Mouse (Mus musculus) thymus, postnatal 4 days (tissue): ENCODE measurements around the gene Pacs2.
A peak's percentile ranks its signal among the peaks of the same experiment; 100 is the strongest.

ENCODE experiments used
- DNase-seq: peaks from one replicate; pipeline ENCODE4 v3.0.0; 2021

Pacs2 gene

GRCm38 (mm10) chr12:113013604-113014558 is at the start of gene Pacs2:
Gene Pacs2, plus strand, starts transcription at chr12:113014508.
- peak; percentile 97 for DNase-seq

GRCm38 (mm10) chr12:112965783-112966182 is 48.5 kb upstream of the Pacs2 start:
- no peak for DNase-seq

- no peak for DNase-seq
Observed at GRCm38 (mm10) chr12:112968943-112969342, 45.4 kb upstream of the Pacs2 start.

GRCm38 (mm10) chr12:112969616-112970015 is 44.7 kb upstream of the Pacs2 start:
- no peak for DNase-seq

GRCm38 (mm10) chr12:112974736-112975135 is 39.6 kb upstream of the Pacs2 start:
- no peak for DNase-seq

GRCm38 (mm10) chr12:112976371-112977073 is 37.8 kb upstream of the Pacs2 start, which contains the start of gene Btbd6:
Gene Btbd6, plus strand, starts transcription at chr12:112976482.
- peak; percentile 95 for DNase-seq

- no peak for DNase-seq
Observed at GRCm38 (mm10) chr12:112977156-112977555, 37.2 kb upstream of the Pacs2 start.

GRCm38 (mm10) chr12:112982031-112982430 is 32.3 kb upstream of the Pacs2 start:
- DNase-seq: no peak

- DNase-seq: peak; percentile 52
Observed at GRCm38 (mm10) chr12:112985346-112985745, 29.0 kb upstream of the Pacs2 start.

GRCm38 (mm10) chr12:112987877-112988276 is 26.4 kb upstream of the Pacs2 start:
- peak; percentile 84 for DNase-seq

- no peak for DNase-seq
Observed at GRCm38 (mm10) chr12:112990706-112991405, 23.5 kb upstream of the Pacs2 start.

GRCm38 (mm10) chr12:112991444-112991843 is 22.9 kb upstream of the Pacs2 start:
- no peak for DNase-seq

- peak; percentile 77 for DNase-seq
Observed at GRCm38 (mm10) chr12:112994153-112994552, 20.2 kb upstream of the Pacs2 start.

GRCm38 (mm10) chr12:112999569-113000293 is 14.6 kb upstream of the Pacs2 start:
- no peak for DNase-seq

GRCm38 (mm10) chr12:113000294-113001132 is 13.8 kb upstream of the Pacs2 start, which contains the start of gene Brf1:
Gene Brf1, minus strand, starts transcription at chr12:113000704.
- DNase-seq: peak; percentile 98

GRCm38 (mm10) chr12:113001133-113001474 is 13.2 kb upstream of the Pacs2 start:
- no peak for DNase-seq

GRCm38 (mm10) chr12:113002667-113003066 is 11.6 kb upstream of the Pacs2 start:
- DNase-seq: peak; percentile 70

- no peak for DNase-seq
Observed at GRCm38 (mm10) chr12:113004011-113004410, 10.3 kb upstream of the Pacs2 start.

- peak; percentile 89 for DNase-seq
Observed at GRCm38 (mm10) chr12:113004993-113005392, 9.3 kb upstream of the Pacs2 start.

GRCm38 (mm10) chr12:113011702-113012360 is 2.5 kb upstream of the Pacs2 start:
- no peak for DNase-seq

- DNase-seq: no peak
Observed at GRCm38 (mm10) chr12:113012443-113012842, 1.9 kb upstream of the Pacs2 start.
